Mouse (Mus musculus): ENCODE measurements around the gene Golph3. TPM values are rescaled to one million over a fixed set of nuclear protein-coding genes. Genes with fewer than 3 reads are reported as not detected.
A peak's percentile ranks its signal among the peaks of the same experiment; 100 is the strongest.

Golph3 gene
- total and polyA plus RNA-seq, 3 experiments, result 81.1 to 149 (median 99.2) TPM

DNA sequence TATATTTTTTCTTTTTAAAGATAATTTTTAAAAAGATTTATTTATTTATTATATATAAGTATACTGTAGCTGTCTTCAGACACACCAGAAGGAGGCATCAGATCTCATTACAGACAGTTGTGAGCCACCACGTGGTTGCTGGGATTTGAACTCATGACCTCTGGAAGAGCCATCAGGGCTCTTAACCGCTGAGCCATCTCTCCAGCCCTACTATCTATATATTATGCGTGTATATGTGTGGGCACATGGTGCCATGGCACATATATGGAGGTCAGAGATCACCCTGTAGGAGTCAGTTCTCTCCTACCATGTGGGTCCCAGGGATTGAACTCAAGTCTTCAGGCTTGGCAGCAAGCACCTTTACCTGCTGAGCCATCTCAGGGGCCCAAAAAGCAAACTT, 58.8 kb downstream of the Golph3 start:
- no peaks in the 10 kb centered on the region for H3K27me3 ChIP-seq (ENCODE audit: control insufficient read depth in 1 of 2, insufficient read depth in 2 of 2, low read length in 2 of 2)
- no peak overlapping the region for H3K4me3 ChIP-seq (ENCODE audit: control insufficient read depth in 1 of 2, insufficient read depth in 1 of 2, low read depth in 2 of 2, low read length in 2 of 2)
- H3K27ac ChIP-seq (ENCODE audit: control insufficient read depth, low read depth, low read length), result no peak overlapping the region
- no peaks in the 10 kb centered on the region; the same call in 1 of the 2 replicates for H3K79me2 ChIP-seq (ENCODE audit: control insufficient read depth, insufficient read depth, low read length, poor library complexity)
- no peak for TF ChIP-seq ETS1 (IDR thresholded peaks at IDR 0.05; ENCODE audit: low read depth, low read length)
- TF ChIP-seq USF1 (IDR thresholded peaks at IDR 0.05; ENCODE audit: low read depth, low read length), result no peak
- no peak for TF ChIP-seq BHLHE40 (IDR thresholded peaks at IDR 0.05; ENCODE audit: borderline replicate concordance, low read depth, low read length)
- peaks cover 2 to 5% of the 10 kb centered on the region in 2 experiments; a peak in 2 of 4 replicates for H3K4me1 ChIP-seq (ENCODE audit: control insufficient read depth in 1 of 2, insufficient read depth in 2 of 2, low read length in 2 of 2)
- H3K9ac ChIP-seq (ENCODE audit: control insufficient read depth, low read depth, low read length, poor library complexity, severe bottlenecking), result no peak overlapping the region
- H3K9me3 ChIP-seq (replicated peaks; ENCODE audit: insufficient read depth, low read length), result no peaks in the 10 kb centered on the region
- no peaks in the 10 kb centered on the region for H3K36me3 ChIP-seq (ENCODE audit: control insufficient read depth in 1 of 2, insufficient read depth in 2 of 2, low read length in 2 of 2)
- no peak for DNase-seq (ENCODE audit: low read depth, low spot score)

DNA sequence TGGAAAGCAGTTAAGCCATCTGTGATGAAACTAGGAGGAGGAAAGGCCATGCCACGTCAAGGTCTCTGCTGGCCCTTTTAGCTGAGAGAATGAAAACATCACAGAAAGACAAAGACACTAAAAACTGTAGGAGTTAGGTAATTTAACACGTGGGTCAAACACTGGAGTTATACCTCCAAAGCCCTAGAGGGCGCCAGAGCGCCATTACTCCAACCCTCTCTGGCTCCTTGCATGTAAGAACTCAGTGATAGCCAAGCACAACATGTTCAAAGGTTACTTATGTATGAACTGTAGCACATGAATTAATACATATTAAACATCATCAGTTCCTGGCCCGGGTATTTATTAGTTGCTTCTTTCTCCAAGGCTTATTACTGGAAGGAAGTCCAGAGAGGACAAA, 59.3 kb downstream of the Golph3 start:
- Histone ChIP-seq H3K9ac (ENCODE audit: control insufficient read depth, low read depth, low read length, poor library complexity, severe bottlenecking) (no peak overlapping the region), H3K4me3 (ENCODE audit: control insufficient read depth in 1 of 2, insufficient read depth in 1 of 2, low read depth in 2 of 2, low read length in 2 of 2) (no peak overlapping the region), H3K79me2 (ENCODE audit: control insufficient read depth, insufficient read depth, low read length, poor library complexity) (no peaks in the 10 kb centered on the region; the same call in 1 of the 2 replicates), H3K27ac (ENCODE audit: control insufficient read depth, low read depth, low read length) (no peak overlapping the region), H3K36me3 (ENCODE audit: control insufficient read depth in 1 of 2, insufficient read depth in 2 of 2, low read length in 2 of 2) (no peaks in the 10 kb centered on the region), H3K4me1 (ENCODE audit: control insufficient read depth in 1 of 2, insufficient read depth in 2 of 2, low read length in 2 of 2) (peaks cover 2% of the 10 kb centered on the region in 2 experiments; a peak in 2 of 4 replicates), H3K27me3 (ENCODE audit: control insufficient read depth in 1 of 2, insufficient read depth in 2 of 2, low read length in 2 of 2) (no peaks in the 10 kb centered on the region), H3K9me3 (replicated peaks; ENCODE audit: insufficient read depth, low read length) (no peaks in the 10 kb centered on the region)
- peak; percentile 92 for DNase-seq (ENCODE audit: low read depth, low spot score)
- TF ChIP-seq RCOR1 (IDR thresholded peaks at IDR 0.05; ENCODE audit: low read depth, low read length) (no peak), NRF1 (IDR thresholded peaks at IDR 0.05; ENCODE audit: insufficient read depth, low read depth, low read length, poor library complexity, severe bottlenecking) (no peak), KAT2A (conservative IDR thresholded peaks at IDR 0.05; ENCODE audit: low read depth, low read length) (no peak), USF2 (IDR thresholded peaks at IDR 0.05; ENCODE audit: borderline replicate concordance in 1 of 2, insufficient read depth in 1 of 2, low read depth in 1 of 2, low read length in 2 of 2) (no peak), MYB (IDR thresholded peaks at IDR 0.05; ENCODE audit: low read depth, low read length) (no peak), TAL1 (IDR thresholded peaks at IDR 0.05; ENCODE audit: low read length) (no peak), BHLHE40 (IDR thresholded peaks at IDR 0.05; ENCODE audit: borderline replicate concordance, low read depth, low read length) (no peak), ZKSCAN1 (IDR thresholded peaks at IDR 0.05; ENCODE audit: low read depth, low read length) (no peak), HCFC1 (IDR thresholded peaks at IDR 0.05; ENCODE audit: low read depth, low read length) (peak; percentile 71), ZMIZ1 (IDR thresholded peaks at IDR 0.05; ENCODE audit: low read depth, low read length) (no peak), CTCF (IDR thresholded peaks at IDR 0.05 in 2 of 3, conservative IDR thresholded peaks at IDR 0.05 in 1 of 3; ENCODE audit: control insufficient read depth in 1 of 3, insufficient read depth in 1 of 3, low read depth in 2 of 3, low read length in 3 of 3, poor library complexity in 1 of 3, severe bottlenecking in 1 of 3) (peak; percentile 80 to 97 (median 92)), MEF2A (IDR thresholded peaks at IDR 0.05; ENCODE audit: extremely low read depth, insufficient replicate concordance, low read depth, low read length, poor library complexity, severe bottlenecking) (no peak), ZC3H11A (IDR thresholded peaks at IDR 0.05; ENCODE audit: low read depth, low read length) (no peak), EP300 (IDR thresholded peaks at IDR 0.05; ENCODE audit: low read depth in 1 of 2, low read length in 2 of 2) (no peak), POLR2A (IDR thresholded peaks at IDR 0.05; ENCODE audit: control insufficient read depth in 1 of 2, insufficient read depth in 1 of 2, low read depth in 1 of 2, low read length in 2 of 2, poor library complexity in 1 of 2) (no peak), MYC (IDR thresholded peaks at IDR 0.05; ENCODE audit: low read depth, low read length) (peak; percentile 98), SIN3A (IDR thresholded peaks at IDR 0.05; ENCODE audit: low read length) (peak; percentile 73), POLR2AphosphoS2 (IDR thresholded peaks at IDR 0.05; ENCODE audit: low read length) (no peak), GABPA (IDR thresholded peaks at IDR 0.05; ENCODE audit: low read depth, low read length) (peak; percentile 69; the same call in 1 of the 2 replicates), JUND (IDR thresholded peaks at IDR 0.05; ENCODE audit: low read depth, low read length) (peak; percentile 34; the same call in 1 of the 2 replicates), TBP (IDR thresholded peaks at IDR 0.05; ENCODE audit: low read depth, low read length) (peak; percentile 25; the same call in 1 of the 2 replicates), UBTF (IDR thresholded peaks at IDR 0.05; ENCODE audit: borderline replicate concordance, insufficient read depth, low read depth, low read length) (no peak), MAFK (IDR thresholded peaks at IDR 0.05; ENCODE audit: borderline replicate concordance, low read depth, low read length) (no peak), MXI1 (IDR thresholded peaks at IDR 0.05; ENCODE audit: low read depth, low read length) (peak; percentile 80), ETS1 (IDR thresholded peaks at IDR 0.05; ENCODE audit: low read depth, low read length) (no peak), MAX (IDR thresholded peaks at IDR 0.05; ENCODE audit: low read length) (peak; percentile 92), CHD2 (IDR thresholded peaks at IDR 0.05; ENCODE audit: low read length) (no peak), USF1 (IDR thresholded peaks at IDR 0.05; ENCODE audit: low read depth, low read length) (peak; percentile 67; the same call in 1 of the 2 replicates), ELF1 (IDR thresholded peaks at IDR 0.05; ENCODE audit: low read depth, low read length) (peak; percentile 29; the same call in 1 of the 2 replicates), E2F4 (IDR thresholded peaks at IDR 0.05; ENCODE audit: borderline replicate concordance, low read depth, low read length) (peak; percentile 57; the same call in 1 of the 2 replicates)

All from MEL (cell line).